Comparison of ENCODE assay signal across 8 mouse cellular contexts in genomic region chr4:140713480-140714365, GRCm38 (mm10). TPM values are rescaled to one million over a fixed set of nuclear protein-coding genes. Genes with fewer than 3 reads are reported as not detected.
DNase-seq lines count a peak whose midpoint lies in the region; ATAC-seq and TF ChIP-seq lines count a peak whose summit lies in the region.

No protein-coding gene starts in this region.

- no peaks in the 10 kb centered on the region for H3K4me1 ChIP-seq in MEL (ENCODE audit: control insufficient read depth in 1 of 2, insufficient read depth in 2 of 2, low read length in 2 of 2)
- H3K4me1 ChIP-seq in hindbrain, embryonic 12.5 days, result peaks cover 30% of the 10 kb centered on the region

- peaks cover 0 to 23% of the 10 kb centered on the region in 2 experiments; a peak in 2 of 4 replicates for H3K36me3 ChIP-seq in MEL (ENCODE audit: control insufficient read depth in 1 of 2, insufficient read depth in 2 of 2, low read length in 2 of 2)
- H3K36me3 ChIP-seq in hindbrain, embryonic 12.5 days, result peaks cover 94% of the 10 kb centered on the region

- TF ChIP-seq EP300 in MEL (IDR thresholded peaks at IDR 0.05; ENCODE audit: low read depth in 1 of 2, low read length in 2 of 2), result no peak

- peak; percentile 73 to 84 (median 76) for TF ChIP-seq CTCF in MEL (IDR thresholded peaks at IDR 0.05 in 2 of 3, conservative IDR thresholded peaks at IDR 0.05 in 1 of 3; ENCODE audit: control insufficient read depth in 1 of 3, insufficient read depth in 1 of 3, low read depth in 2 of 3, low read length in 3 of 3, poor library complexity in 1 of 3, severe bottlenecking in 1 of 3)

- no peaks in the 10 kb centered on the region for H3K27me3 ChIP-seq in MEL (ENCODE audit: control insufficient read depth in 1 of 2, insufficient read depth in 2 of 2, low read length in 2 of 2)
- no peaks in the 10 kb centered on the region for H3K27me3 ChIP-seq in hindbrain, embryonic 12.5 days

- no peak overlapping the region for H3K4me2 ChIP-seq in hindbrain, embryonic 12.5 days (replicated peaks)

- no peak overlapping the region for H3K27ac ChIP-seq in MEL (ENCODE audit: control insufficient read depth, low read depth, low read length)
- peak overlapping the region; percentile 65 for H3K27ac ChIP-seq in hindbrain, embryonic 12.5 days

- peak; percentile 87 for ATAC-seq in hindbrain, embryonic 12.5 days (ENCODE audit: low FRiP score)

- WGBS in hindbrain, embryonic 12.5 days, result 44% methylated on average over 29 of the region's 29 CpGs

- H3K79me2 ChIP-seq in MEL (ENCODE audit: control insufficient read depth, insufficient read depth, low read length, poor library complexity), result peaks cover 1% of the 10 kb centered on the region; the same call in 1 of the 2 replicates

- H3K9ac ChIP-seq in MEL (ENCODE audit: control insufficient read depth, low read depth, low read length, poor library complexity, severe bottlenecking), result no peak overlapping the region
- H3K9ac ChIP-seq in hindbrain, embryonic 12.5 days, result no peak overlapping the region

- peak; percentile 55 for TF ChIP-seq RAD21 in MEL (IDR thresholded peaks at IDR 0.05; ENCODE audit: low read depth, low read length)

- H3K4me3 ChIP-seq in MEL (ENCODE audit: control insufficient read depth in 1 of 2, insufficient read depth in 1 of 2, low read depth in 2 of 2, low read length in 2 of 2), result no peak overlapping the region
- no peak overlapping the region for H3K4me3 ChIP-seq in hindbrain, embryonic 12.5 days

- no peaks in the 10 kb centered on the region for H3K9me3 ChIP-seq in MEL (replicated peaks; ENCODE audit: insufficient read depth, low read length)
- no peaks in the 10 kb centered on the region for H3K9me3 ChIP-seq in hindbrain, embryonic 12.5 days (replicated peaks)

- peak; percentile 78 for DNase-seq in MEL (ENCODE audit: low read depth, low spot score)
- DNase-seq in cerebellum, adult 9-11 months, result peak; percentile 98
- DNase-seq in frontal cortex, postnatal 10 days (ENCODE audit: low spot score in 2 of 2), result peak; percentile 93 to 96
- peak; percentile 94 to 97 for DNase-seq in layer of hippocampus, postnatal 25 days (ENCODE audit: extremely low spot score in 1 of 2, low spot score in 1 of 2)
- DNase-seq in lung, postnatal 14 days, result peak; percentile 96
- DNase-seq in retina, adult 2 months (ENCODE audit: low read depth, low spot score), result peak; percentile 75
- DNase-seq in thymus, postnatal 25 days, result peak; percentile 83

- no peak for TF ChIP-seq POLR2A in MEL (IDR thresholded peaks at IDR 0.05; ENCODE audit: control insufficient read depth in 1 of 2, insufficient read depth in 1 of 2, low read depth in 1 of 2, low read length in 2 of 2, poor library complexity in 1 of 2)

TF ChIP-seq in MEL, 35 proteins besides CTCF, POLR2A, EP300 and RAD21:
- TF ChIP-seq MYB (IDR thresholded peaks at IDR 0.05; ENCODE audit: low read depth, low read length) (no peak), USF2 (IDR thresholded peaks at IDR 0.05; ENCODE audit: borderline replicate concordance in 1 of 2, insufficient read depth in 1 of 2, low read depth in 1 of 2, low read length in 2 of 2) (no peak), USF1 (IDR thresholded peaks at IDR 0.05; ENCODE audit: low read depth, low read length) (no peak), SIN3A (IDR thresholded peaks at IDR 0.05; ENCODE audit: low read length) (peak; percentile 23; the same call in 1 of the 2 replicates), ZC3H11A (IDR thresholded peaks at IDR 0.05; ENCODE audit: low read depth, low read length) (peak; percentile 44), JUND (IDR thresholded peaks at IDR 0.05; ENCODE audit: low read depth, low read length) (no peak), MAX (IDR thresholded peaks at IDR 0.05; ENCODE audit: low read length) (no peak), CHD1 (IDR thresholded peaks at IDR 0.05; ENCODE audit: low read depth, low read length) (no peak), TBP (IDR thresholded peaks at IDR 0.05; ENCODE audit: low read depth, low read length) (no peak), BHLHE40 (IDR thresholded peaks at IDR 0.05; ENCODE audit: borderline replicate concordance, low read depth, low read length) (no peak), UBTF (IDR thresholded peaks at IDR 0.05; ENCODE audit: borderline replicate concordance, insufficient read depth, low read depth, low read length) (no peak), MYC (IDR thresholded peaks at IDR 0.05; ENCODE audit: low read depth, low read length) (peak; percentile 75), ZNF384 (IDR thresholded peaks at IDR 0.05; ENCODE audit: low read depth, low read length) (no peak), HCFC1 (IDR thresholded peaks at IDR 0.05; ENCODE audit: low read depth, low read length) (no peak), CHD2 (IDR thresholded peaks at IDR 0.05; ENCODE audit: low read length) (no peak), NRF1 (IDR thresholded peaks at IDR 0.05; ENCODE audit: insufficient read depth, low read depth, low read length, poor library complexity, severe bottlenecking) (no peak), ETS1 (IDR thresholded peaks at IDR 0.05; ENCODE audit: low read depth, low read length) (no peak), SMC3 (IDR thresholded peaks at IDR 0.05; ENCODE audit: low read depth, low read length) (peak; percentile 56)

RNA-seq across cellular contexts. Expression of gene Rcc2, which starts 13.4 kb away (rescaled TPM):
- total RNA-seq in MEL (2012; rRNA removed), result 267 and 270 TPM in 2 replicates
- 100 to 1,000 TPM; 254 to 427 TPM for polyA plus RNA-seq in MEL (2012; ENCODE audit: insufficient read depth in 1 of 2, insufficient read length in 2 of 2, low read depth in 1 of 2, low replicate concordance in 2 of 2, missing spikeins in 1 of 2)
- 94.4 and 97.8 TPM in 2 replicates for polyA plus RNA-seq in hindbrain, embryonic 12.5 days (2016; fragmentation: Nextera tagmentation; extraction: Ambion mirVana)
- 10 to 100 TPM; 87.9 to 88.8 TPM for total RNA-seq in layer of hippocampus, postnatal 25 days (2021)

RNA-seq across cellular contexts. Expression of gene Padi6, which starts 28.7 kb away (rescaled TPM):
- not detected in 2 replicates for total RNA-seq in MEL (2012; rRNA removed)
- polyA plus RNA-seq in MEL (2012; ENCODE audit: insufficient read depth in 1 of 2, insufficient read length in 2 of 2, low read depth in 1 of 2, low replicate concordance in 2 of 2, missing spikeins in 1 of 2), result not detected
- 0.09 TPM in 1 of 2 replicates, not detected in the other for polyA plus RNA-seq in hindbrain, embryonic 12.5 days (2016; fragmentation: Nextera tagmentation; extraction: Ambion mirVana)
- total RNA-seq in layer of hippocampus, postnatal 25 days (2021), result not detected

RNA-seq across cellular contexts. Expression of gene Arhgef10l, which starts 47.9 kb away (rescaled TPM):
- total RNA-seq in MEL (2012; rRNA removed), result 10.2 and 16.9 TPM in 2 replicates
- polyA plus RNA-seq in MEL (2012; ENCODE audit: insufficient read depth in 1 of 2, insufficient read length in 2 of 2, low read depth in 1 of 2, low replicate concordance in 2 of 2, missing spikeins in 1 of 2), result 10 to 100 TPM in 1 of 2 experiments, not detected in 1; 26.0 TPM
- 31.2 and 31.7 TPM in 2 replicates for polyA plus RNA-seq in hindbrain, embryonic 12.5 days (2016; fragmentation: Nextera tagmentation; extraction: Ambion mirVana)
- 10 to 100 TPM; 43.4 to 46.6 TPM for total RNA-seq in layer of hippocampus, postnatal 25 days (2021)
